Mouse (Mus musculus) liver, embryonic 16.5 days (tissue): Measurements from ENCODE around the gene Igf1r. TPM values are rescaled to one million over a fixed set of nuclear protein-coding genes. Genes with fewer than 3 reads are reported as not detected.

Experiments used
- ATAC-seq: fragments of 200-750 bp; cut with Nextera tagmentation; 2 replicates; pipeline ENCODE4 v1.8.0; 2017; ENCODE audit warnings: low read depth, mild to moderate bottlenecking, moderate number of reproducible peaks, moderate library complexity
- H3K27ac ChIP-seq: fragments of 300-500 bp; sonication (generic); 2 replicates; pipeline ENCODE4 v1.5.1; 2014; ENCODE audit warnings: mild to moderate bottlenecking, low read length
- H3K27me3 ChIP-seq: fragments of 300-500 bp; sonication (generic); 2 replicates; pipeline ENCODE4 v1.6.1; 2014; ENCODE audit warnings: low read depth, low read length, mixed read lengths; ENCODE audit not compliant: control insufficient read depth, insufficient read depth
- H3K36me3 ChIP-seq: fragments of 300-500 bp; sonication (generic); 2 replicates; pipeline ENCODE4 v1.6.1; 2014; ENCODE audit warnings: mild to moderate bottlenecking; ENCODE audit not compliant: control insufficient read depth, insufficient read depth
- H3K4me1 ChIP-seq: fragments of 300-500 bp; sonication (generic); 2 replicates; pipeline ENCODE4 v1.6.1; 2014; ENCODE audit warnings: low read depth, low read length, mixed read lengths; ENCODE audit not compliant: control insufficient read depth
- H3K4me2 ChIP-seq: fragments of 300-500 bp; sonication (generic); 2 replicates; pipeline ENCODE4 v1.6.1; 2014; ENCODE audit warnings: low read depth, low read length, mixed read lengths
- H3K4me3 ChIP-seq: fragments of 300-500 bp; sonication (generic); 2 replicates; pipeline ENCODE4 v1.5.1; 2014; ENCODE audit warnings: low read depth, mild to moderate bottlenecking, low read length
- H3K9ac ChIP-seq: fragments of 300-500 bp; sonication (generic); 2 replicates; pipeline ENCODE4 v1.6.1; 2014; ENCODE audit warnings: low read depth, low read length
- H3K9me3 ChIP-seq: fragments of 300-500 bp; sonication (generic); replicated peaks from 2 replicates; pipeline ENCODE4 v1.6.1; 2016; ENCODE audit warnings: low read length; ENCODE audit not compliant: control insufficient read depth
- WGBS: fragments of 180-500 bp; shearing (Covaris S2); extraction: QIAGEN DNeasy Blood & Tissue Kit; methylation state at CpG from one replicate; pipeline ENCODE4 v1.1.7; 2014; ENCODE audit not compliant: insufficient replicate concordance; 5-methylcytosine and 5-hydroxymethylcytosine counted together
- polyA plus RNA-seq: library from polyadenylated mRNA; unstranded; fragments of >200 nt; fragmentation: Nextera tagmentation; extraction: Ambion mirVana; gene quantifications from 2 replicates; pipeline ENCODE4 v1.2.1, GENCODE M21; 2015

Igf1r gene
- polyA plus RNA-seq, 1 experiment from 2014 or later: 3.2 TPM

GRCm38 (mm10) chr7:68224006-68224405, 271.4 kb downstream of the Igf1r start:
- H3K27ac ChIP-seq: no peak overlapping the region
- H3K9me3 ChIP-seq: no peaks in the 10 kb centered on the region
- H3K4me3 ChIP-seq: no peak overlapping the region
- WGBS: 86% methylated on average over 5 of the region's 5 CpGs
- H3K27me3 ChIP-seq: no peaks in the 10 kb centered on the region
- ATAC-seq: no peak
- H3K36me3 ChIP-seq: peaks cover 5% of the 10 kb centered on the region; the same call in 1 of the 2 replicates
- H3K9ac ChIP-seq: no peak overlapping the region
- H3K4me1 ChIP-seq: no peaks in the 10 kb centered on the region
- no peak overlapping the region for H3K4me2 ChIP-seq

GRCm38 (mm10) chr7:68225427-68226054, 272.9 kb downstream of the Igf1r start:
- ATAC-seq: no peak
- WGBS: 57% methylated on average over 9 of the region's 9 CpGs
- H3K9me3 ChIP-seq: no peaks in the 10 kb centered on the region

GRCm38 (mm10) chr7:68227021-68227420, 274.4 kb downstream of the Igf1r start:
- Histone ChIP-seq H3K4me3 (no peak overlapping the region), H3K4me2 (no peak overlapping the region), H3K36me3 (peaks cover 5% of the 10 kb centered on the region; the same call in 1 of the 2 replicates), H3K9ac (no peak overlapping the region), H3K27me3 (no peaks in the 10 kb centered on the region), H3K9me3 (no peaks in the 10 kb centered on the region), H3K4me1 (no peaks in the 10 kb centered on the region), H3K27ac (no peak overlapping the region)
- ATAC-seq: no peak
- 70% methylated on average over 11 of the region's 11 CpGs for WGBS

More at GRCm38 (mm10) chr7:68225427-68226054, 272.9 kb downstream of the Igf1r start:
- no peaks in the 10 kb centered on the region for H3K4me1 ChIP-seq
- no peak overlapping the region for H3K4me2 ChIP-seq
- H3K4me3 ChIP-seq: no peak overlapping the region
- H3K27me3 ChIP-seq: no peaks in the 10 kb centered on the region
- H3K9ac ChIP-seq: no peak overlapping the region
- peaks cover 5% of the 10 kb centered on the region; the same call in 1 of the 2 replicates for H3K36me3 ChIP-seq
- no peak overlapping the region for H3K27ac ChIP-seq

GRCm38 (mm10) chr7:68227621-68228020, 275.0 kb downstream of the Igf1r start:
- no peak for ATAC-seq
- H3K4me2 ChIP-seq: no peak overlapping the region
- H3K9me3 ChIP-seq: no peaks in the 10 kb centered on the region
- H3K4me3 ChIP-seq: no peak overlapping the region
- no peaks in the 10 kb centered on the region for H3K27me3 ChIP-seq
- 49% methylated on average over 4 of the region's 4 CpGs for WGBS
- H3K4me1 ChIP-seq: no peaks in the 10 kb centered on the region
- peaks cover 5% of the 10 kb centered on the region; the same call in 1 of the 2 replicates for H3K36me3 ChIP-seq
- H3K27ac ChIP-seq: no peak overlapping the region
- H3K9ac ChIP-seq: no peak overlapping the region

GRCm38 (mm10) chr7:68228491-68228890, 275.9 kb downstream of the Igf1r start:
- Histone ChIP-seq H3K27ac (no peak overlapping the region), H3K36me3 (peaks cover 5% of the 10 kb centered on the region; the same call in 1 of the 2 replicates), H3K27me3 (no peaks in the 10 kb centered on the region), H3K4me3 (no peak overlapping the region), H3K4me2 (no peak overlapping the region), H3K9ac (no peak overlapping the region), H3K9me3 (no peaks in the 10 kb centered on the region), H3K4me1 (no peaks in the 10 kb centered on the region)
- ATAC-seq: no peak
- 72% methylated on average over 6 of the region's 6 CpGs for WGBS

- Histone ChIP-seq H3K4me1 (no peaks in the 10 kb centered on the region), H3K9me3 (no peaks in the 10 kb centered on the region), H3K27me3 (no peaks in the 10 kb centered on the region), H3K4me3 (no peak overlapping the region), H3K9ac (no peak overlapping the region), H3K4me2 (no peak overlapping the region), H3K27ac (no peak overlapping the region), H3K36me3 (peaks cover 4% of the 10 kb centered on the region; the same call in 1 of the 2 replicates)
- no peak for ATAC-seq
- WGBS: 79% methylated on average over 9 of the region's 9 CpGs
Observed at GRCm38 (mm10) chr7:68230831-68231230, 278.2 kb downstream of the Igf1r start.

GRCm38 (mm10) chr7:68232521-68232920, 279.9 kb downstream of the Igf1r start:
- Histone ChIP-seq H3K9me3 (no peaks in the 10 kb centered on the region), H3K4me1 (no peaks in the 10 kb centered on the region), H3K4me3 (no peak overlapping the region), H3K4me2 (no peak overlapping the region), H3K27ac (no peak overlapping the region), H3K36me3 (no peaks in the 10 kb centered on the region), H3K27me3 (no peaks in the 10 kb centered on the region), H3K9ac (no peak overlapping the region)
- no peak for ATAC-seq
- 73% methylated on average over 5 of the region's 5 CpGs for WGBS

GRCm38 (mm10) chr7:68233619-68234223, 281.1 kb downstream of the Igf1r start:
- H3K4me1 ChIP-seq: no peaks in the 10 kb centered on the region
- no peak overlapping the region for H3K4me2 ChIP-seq
- no peak for ATAC-seq
- H3K9me3 ChIP-seq: no peaks in the 10 kb centered on the region
- no peaks in the 10 kb centered on the region for H3K36me3 ChIP-seq
- no peak overlapping the region for H3K9ac ChIP-seq
- no peak overlapping the region for H3K27ac ChIP-seq
- no peaks in the 10 kb centered on the region for H3K27me3 ChIP-seq
- H3K4me3 ChIP-seq: no peak overlapping the region
- WGBS: 45% methylated on average over 13 of the region's 13 CpGs

GRCm38 (mm10) chr7:68236817-68237216, 284.2 kb downstream of the Igf1r start:
- H3K4me3 ChIP-seq: no peak overlapping the region
- H3K9ac ChIP-seq: no peak overlapping the region
- no peak overlapping the region for H3K27ac ChIP-seq
- no peaks in the 10 kb centered on the region for H3K27me3 ChIP-seq
- no peaks in the 10 kb centered on the region for H3K4me1 ChIP-seq
- ATAC-seq: no peak
- H3K36me3 ChIP-seq: no peaks in the 10 kb centered on the region
- H3K4me2 ChIP-seq: no peak overlapping the region
- 68% methylated on average over 8 of the region's 8 CpGs for WGBS
- H3K9me3 ChIP-seq: no peaks in the 10 kb centered on the region
